Mouse (Mus musculus): ENCODE measurements around the gene Itm2b. TPM values are rescaled to one million over a fixed set of nuclear protein-coding genes. Genes with fewer than 3 reads are reported as not detected.
A peak's percentile ranks its signal among the peaks of the same experiment; 100 is the strongest.

The Itm2b gene
- polyA plus RNA-seq (2015; fragmentation: Nextera tagmentation; extraction: Ambion mirVana) = 659 and 793 TPM in 2 replicates

DNA sequence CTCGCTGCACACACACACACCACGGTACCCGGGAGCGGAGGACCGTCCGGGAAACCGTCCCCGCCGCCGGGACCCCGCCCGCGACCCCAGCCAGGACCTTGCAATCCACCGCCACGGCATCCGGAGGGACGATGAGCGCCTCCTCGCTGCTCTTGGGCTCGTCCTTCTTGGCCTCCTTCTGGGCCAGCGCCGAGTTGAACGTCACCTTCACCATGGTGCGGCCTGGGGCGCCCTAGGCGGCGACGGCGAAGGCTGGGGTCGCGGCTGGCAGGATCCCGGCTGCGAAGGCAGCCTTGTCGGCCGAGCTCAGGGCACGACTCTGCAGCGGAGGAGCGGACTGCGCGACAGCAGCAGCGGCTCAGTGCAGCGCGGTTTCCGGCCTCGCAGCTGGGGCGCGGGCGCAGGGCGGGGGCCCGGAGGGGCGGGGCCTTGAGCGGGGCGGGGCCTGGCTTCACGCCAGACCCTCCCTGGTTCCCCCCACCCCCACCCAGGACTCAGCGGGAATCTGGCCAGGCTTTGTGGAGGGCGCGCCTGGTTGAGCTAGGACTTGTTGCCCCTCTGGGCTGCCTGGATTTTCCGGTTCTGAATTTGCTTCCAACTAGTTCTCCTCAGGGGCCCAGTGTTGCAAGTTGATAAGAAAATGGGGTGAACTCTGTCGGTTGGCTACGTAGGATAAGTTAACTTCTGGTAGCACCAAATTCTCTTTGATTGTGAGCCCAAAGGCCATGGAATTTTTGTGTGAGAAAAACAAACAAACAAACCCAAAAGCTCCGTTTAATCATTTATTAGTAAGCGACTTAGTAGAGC lies at the start of gene Itm2b:
Gene Itm2b (minus strand): TSS at position 377 of the 807 bp plus-strand sequence.
- peak; percentile 89 for ATAC-seq (ENCODE audit: insufficient number of reproducible peaks, insufficient read depth, low FRiP score, low TSS enrichment, low read depth)
- Histone ChIP-seq H3K27ac (peak within 1 kb of the TSS; percentile 98), H3K4me1 (peaks cover 41% of the 10 kb centered on the region), H3K4me2 (peak within 1 kb of the TSS; percentile 69), H3K4me3 (peak within 1 kb of the TSS; percentile 96), H3K27me3 (no peaks in the 10 kb centered on the region), H3K9ac (peak within 1 kb of the TSS; percentile 99), H3K36me3 (peaks cover 14% of the 10 kb centered on the region), H3K9me3 (no peaks in the 10 kb centered on the region)
- WGBS = under 1% methylated on average over 62 of the region's 62 CpGs

GRCm38 (mm10) chr14:73433487-73433886 lies 48.4 kb upstream of the Itm2b start:
- Histone ChIP-seq H3K4me1 (no peaks in the 10 kb centered on the region), H3K27me3 (no peaks in the 10 kb centered on the region), H3K36me3 (no peaks in the 10 kb centered on the region), H3K27ac (no peak overlapping the region), H3K9me3 (no peaks in the 10 kb centered on the region), H3K4me2 (no peak overlapping the region), H3K9ac (no peak overlapping the region), H3K4me3 (no peak overlapping the region)
- 81% methylated on average over 6 of the region's 6 CpGs for WGBS
- no peak for ATAC-seq (ENCODE audit: insufficient number of reproducible peaks, insufficient read depth, low FRiP score, low TSS enrichment, low read depth)

DNA sequence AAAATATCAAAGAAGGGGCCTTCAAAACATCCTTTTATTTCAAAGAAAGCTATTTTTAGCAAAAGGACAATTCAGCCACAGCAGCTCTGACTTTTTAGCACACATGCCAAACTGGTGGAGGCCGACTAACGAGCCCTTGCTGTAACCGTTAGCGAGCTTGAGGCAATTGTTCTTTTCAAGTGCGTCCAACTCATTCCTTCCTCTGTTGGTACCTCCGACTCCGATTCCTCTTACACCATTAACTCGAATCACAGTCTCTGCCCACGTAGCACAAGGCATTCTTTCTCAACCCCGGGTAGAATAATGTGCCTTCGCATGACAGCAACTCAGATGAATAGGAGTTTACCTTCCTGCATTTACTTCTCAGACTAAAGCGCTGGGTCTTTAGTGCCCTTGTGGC lies 45.5 kb upstream of the Itm2b start:
- ATAC-seq (ENCODE audit: insufficient number of reproducible peaks, insufficient read depth, low FRiP score, low TSS enrichment, low read depth) = no peak
- H3K4me3 ChIP-seq = no peak overlapping the region
- H3K27me3 ChIP-seq = no peaks in the 10 kb centered on the region
- H3K27ac ChIP-seq = no peak overlapping the region
- no peak overlapping the region for H3K9ac ChIP-seq
- no peak overlapping the region for H3K4me2 ChIP-seq
- H3K36me3 ChIP-seq = no peaks in the 10 kb centered on the region
- 63% methylated on average over 12 of the region's 12 CpGs for WGBS
- no peaks in the 10 kb centered on the region for H3K4me1 ChIP-seq
- H3K9me3 ChIP-seq = no peaks in the 10 kb centered on the region

- Histone ChIP-seq H3K36me3 (no peaks in the 10 kb centered on the region), H3K4me2 (no peak overlapping the region), H3K9ac (no peak overlapping the region), H3K27ac (no peak overlapping the region), H3K9me3 (no peaks in the 10 kb centered on the region), H3K27me3 (no peaks in the 10 kb centered on the region), H3K4me3 (no peak overlapping the region), H3K4me1 (no peaks in the 10 kb centered on the region)
- 58% methylated on average over 2 of the region's 2 CpGs for WGBS
- ATAC-seq (ENCODE audit: insufficient number of reproducible peaks, insufficient read depth, low FRiP score, low TSS enrichment, low read depth) = no peak
These were observed 40.5 kb upstream of the Itm2b start for GRCm38 (mm10) chr14:73425571-73426041.

DNA sequence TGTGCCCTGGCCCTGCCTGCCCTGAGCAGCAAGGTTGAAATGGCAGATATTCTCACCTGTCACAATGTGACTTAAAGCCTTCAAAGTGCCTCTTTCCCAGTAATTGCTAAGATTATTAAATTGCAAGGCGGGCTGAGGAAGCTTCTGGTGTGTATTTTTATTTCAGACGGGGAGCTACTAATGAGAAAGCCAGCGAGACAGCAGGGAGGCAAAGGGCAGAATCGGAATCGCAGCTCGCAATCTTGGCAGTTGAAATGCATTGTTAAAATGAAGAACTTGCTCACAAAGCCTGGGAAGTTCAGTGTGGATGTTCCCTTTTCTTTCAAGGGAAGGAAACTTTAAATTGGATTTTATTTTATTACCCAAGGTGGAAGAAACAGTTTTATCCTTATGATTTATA lies 39.9 kb upstream of the Itm2b start:
- H3K27ac ChIP-seq = no peak overlapping the region
- no peak overlapping the region for H3K4me3 ChIP-seq
- H3K4me2 ChIP-seq = no peak overlapping the region
- H3K9me3 ChIP-seq = no peaks in the 10 kb centered on the region
- 64% methylated on average over 6 of the region's 6 CpGs for WGBS
- no peak overlapping the region for H3K9ac ChIP-seq
- H3K4me1 ChIP-seq = no peaks in the 10 kb centered on the region
- no peak for ATAC-seq (ENCODE audit: insufficient number of reproducible peaks, insufficient read depth, low FRiP score, low TSS enrichment, low read depth)
- no peaks in the 10 kb centered on the region for H3K27me3 ChIP-seq
- H3K36me3 ChIP-seq = no peaks in the 10 kb centered on the region

- H3K27ac ChIP-seq = no peak overlapping the region
- H3K9ac ChIP-seq = no peak overlapping the region
- H3K4me3 ChIP-seq = no peak overlapping the region
- H3K9me3 ChIP-seq = no peaks in the 10 kb centered on the region
- no peak overlapping the region for H3K4me2 ChIP-seq
- H3K4me1 ChIP-seq = no peaks in the 10 kb centered on the region
- no peaks in the 10 kb centered on the region for H3K27me3 ChIP-seq
- H3K36me3 ChIP-seq = no peaks in the 10 kb centered on the region
- no peak for ATAC-seq (ENCODE audit: insufficient number of reproducible peaks, insufficient read depth, low FRiP score, low TSS enrichment, low read depth)
These were observed 38.5 kb upstream of the Itm2b start for GRCm38 (mm10) chr14:73423542-73423941.

- Histone ChIP-seq H3K36me3 (no peaks in the 10 kb centered on the region), H3K27me3 (no peaks in the 10 kb centered on the region), H3K4me2 (no peak overlapping the region), H3K27ac (no peak overlapping the region), H3K4me3 (no peak overlapping the region), H3K4me1 (no peaks in the 10 kb centered on the region), H3K9ac (no peak overlapping the region), H3K9me3 (no peaks in the 10 kb centered on the region)
- no peak for ATAC-seq (ENCODE audit: insufficient number of reproducible peaks, insufficient read depth, low FRiP score, low TSS enrichment, low read depth)
- 97% methylated on average over 2 of the region's 2 CpGs for WGBS
These were observed 37.5 kb upstream of the Itm2b start for GRCm38 (mm10) chr14:73422621-73423020.

- Histone ChIP-seq H3K27ac (no peak overlapping the region), H3K27me3 (no peaks in the 10 kb centered on the region), H3K4me3 (no peak overlapping the region), H3K4me2 (no peak overlapping the region), H3K36me3 (no peaks in the 10 kb centered on the region), H3K9me3 (no peaks in the 10 kb centered on the region), H3K9ac (no peak overlapping the region), H3K4me1 (peaks cover 8% of the 10 kb centered on the region)
- ATAC-seq (ENCODE audit: insufficient number of reproducible peaks, insufficient read depth, low FRiP score, low TSS enrichment, low read depth) = no peak
- WGBS = 87% methylated on average over 9 of the region's 9 CpGs
These were observed 36.5 kb upstream of the Itm2b start for GRCm38 (mm10) chr14:73421580-73421979.

DNA sequence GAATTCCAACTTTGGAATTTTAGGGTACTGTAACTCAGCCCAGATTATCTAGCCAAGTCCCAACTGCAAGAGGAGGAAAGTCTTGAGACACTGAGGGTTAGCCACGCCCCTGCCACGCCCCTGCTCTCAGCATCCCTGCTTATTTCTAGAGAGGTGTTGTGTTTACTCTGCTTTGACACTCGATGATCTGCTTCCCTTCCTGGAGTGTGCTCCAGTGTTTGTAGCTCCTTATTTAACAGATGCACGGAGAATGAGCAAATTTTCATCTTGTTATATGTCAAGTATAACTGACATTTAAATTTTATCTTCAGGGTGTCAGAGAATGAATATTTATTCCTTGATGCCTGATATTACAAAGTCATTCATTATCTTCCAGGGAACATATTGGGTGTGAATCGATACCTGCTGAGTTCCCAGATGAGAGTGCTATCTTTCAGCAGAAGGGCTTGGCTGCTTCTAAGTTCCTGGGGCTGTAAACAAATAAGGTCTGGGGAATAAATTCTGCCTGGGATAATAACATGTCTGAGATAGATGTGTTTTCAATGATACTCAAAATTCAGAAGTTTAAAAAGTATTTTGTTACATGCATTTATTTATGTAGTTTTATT lies 35.2 kb upstream of the Itm2b start:
- no peak for ATAC-seq (ENCODE audit: insufficient number of reproducible peaks, insufficient read depth, low FRiP score, low TSS enrichment, low read depth)
- 39% methylated on average over 5 of the region's 5 CpGs for WGBS
- Histone ChIP-seq H3K36me3 (no peaks in the 10 kb centered on the region), H3K9ac (no peak overlapping the region), H3K9me3 (no peaks in the 10 kb centered on the region), H3K4me2 (no peak overlapping the region), H3K27ac (no peak overlapping the region), H3K4me3 (no peak overlapping the region), H3K4me1 (peaks cover 19% of the 10 kb centered on the region), H3K27me3 (no peaks in the 10 kb centered on the region)

GRCm38 (mm10) chr14:73416511-73416910 lies 31.4 kb upstream of the Itm2b start:
- peaks cover 27% of the 10 kb centered on the region for H3K4me1 ChIP-seq
- peak overlapping the region; percentile 69; the same call in 1 of the 2 replicates for H3K27ac ChIP-seq
- no peaks in the 10 kb centered on the region for H3K36me3 ChIP-seq
- peak overlapping the region; percentile 7; the same call in 1 of the 2 replicates for H3K4me2 ChIP-seq
- H3K27me3 ChIP-seq = no peaks in the 10 kb centered on the region
- no peak overlapping the region for H3K9ac ChIP-seq
- H3K4me3 ChIP-seq = no peak overlapping the region
- WGBS = 86% methylated on average over 5 of the region's 5 CpGs
- no peaks in the 10 kb centered on the region for H3K9me3 ChIP-seq
- no peak; the same call in 1 of the 2 replicates for ATAC-seq (ENCODE audit: insufficient number of reproducible peaks, insufficient read depth, low FRiP score, low TSS enrichment, low read depth)

GRCm38 (mm10) chr14:73415376-73416035 lies 30.4 kb upstream of the Itm2b start:
- H3K4me2 ChIP-seq = peak overlapping the region; percentile 39
- H3K9ac ChIP-seq = no peak overlapping the region
- H3K4me1 ChIP-seq = peaks cover 33% of the 10 kb centered on the region
- no peak overlapping the region for H3K4me3 ChIP-seq
- no peaks in the 10 kb centered on the region for H3K27me3 ChIP-seq
- no peak for ATAC-seq (ENCODE audit: insufficient number of reproducible peaks, insufficient read depth, low FRiP score, low TSS enrichment, low read depth)
- H3K9me3 ChIP-seq = no peaks in the 10 kb centered on the region
- H3K27ac ChIP-seq = peak overlapping the region; percentile 58
- H3K36me3 ChIP-seq = no peaks in the 10 kb centered on the region
- whole genome bisulfite sequencing = 21% methylated on average over 13 of the region's 13 CpGs
